Mouse (Mus musculus): ENCODE data around the gene Chrna10. TPM values are rescaled to one million over a fixed set of nuclear protein-coding genes. Genes with fewer than 3 reads are reported as not detected.
A peak's percentile ranks its signal among the peaks of the same experiment; 100 is the strongest.

The Chrna10 gene
- total RNA-seq, 2 experiments from 2014 or later = not detected

- no peak for ATAC-seq (replicated peaks; ENCODE audit: poor library complexity, severe bottlenecking)
These were observed 32.5 kb downstream of the Chrna10 start for GRCm38 (mm10) chr7:102084041-102084696.

GRCm38 (mm10) chr7:102082816-102083215, 33.8 kb downstream of the Chrna10 start, which contains the start of gene Trpc2:
Gene Trpc2, plus strand, starts transcription at chr7:102083116.
- ATAC-seq (replicated peaks; ENCODE audit: poor library complexity, severe bottlenecking) = no peak

- ATAC-seq (replicated peaks; ENCODE audit: poor library complexity, severe bottlenecking) = no peak
These were observed 34.8 kb downstream of the Chrna10 start for GRCm38 (mm10) chr7:102081784-102082183.

- ATAC-seq (replicated peaks; ENCODE audit: poor library complexity, severe bottlenecking) = no peak
These were observed 36.3 kb downstream of the Chrna10 start for GRCm38 (mm10) chr7:102080311-102080710.

- ATAC-seq (replicated peaks; ENCODE audit: poor library complexity, severe bottlenecking) = peak; percentile 33; the same call in 1 of the 2 replicates
These were observed 38.1 kb downstream of the Chrna10 start for GRCm38 (mm10) chr7:102078517-102078916.

GRCm38 (mm10) chr7:102076714-102077296, 39.8 kb downstream of the Chrna10 start:
- ATAC-seq (replicated peaks; ENCODE audit: poor library complexity, severe bottlenecking) = peak; percentile 50; the same call in 1 of the 2 replicates

- no peak for ATAC-seq (replicated peaks; ENCODE audit: poor library complexity, severe bottlenecking)
These were observed 50.3 kb downstream of the Chrna10 start for GRCm38 (mm10) chr7:102066363-102066762.

- ATAC-seq (replicated peaks; ENCODE audit: poor library complexity, severe bottlenecking) = peak; percentile 97
These were observed 51.4 kb downstream of the Chrna10 start, which contains the start of the genes Rnf121, Xndc1 and Xntrpc for GRCm38 (mm10) chr7:102065046-102065891. Gene Rnf121, minus strand, starts transcription at chr7:102065469. Gene Xndc1, plus strand, starts transcription at chr7:102065511. Gene Xntrpc, plus strand, starts transcription at chr7:102065713.

- no peak for ATAC-seq (replicated peaks; ENCODE audit: poor library complexity, severe bottlenecking)
These were observed 52.0 kb downstream of the Chrna10 start for GRCm38 (mm10) chr7:102064655-102065045.

GRCm38 (mm10) chr7:102063891-102064290, 52.7 kb downstream of the Chrna10 start:
- no peak for ATAC-seq (replicated peaks; ENCODE audit: poor library complexity, severe bottlenecking)

- ATAC-seq (replicated peaks; ENCODE audit: poor library complexity, severe bottlenecking) = no peak
These were observed 54.4 kb downstream of the Chrna10 start for GRCm38 (mm10) chr7:102062203-102062602.

- no peak for ATAC-seq (replicated peaks; ENCODE audit: poor library complexity, severe bottlenecking)
These were observed 55.3 kb downstream of the Chrna10 start for GRCm38 (mm10) chr7:102061353-102061752.

Other genes starting within 250 kb of the Chrna10 start
- not detected in 2 replicates for gene Folr1, start 246.0 kb downstream of the Chrna10 start, total RNA-seq (2014; fragmentation: Nextera tagmentation)
- gene Folr1, start 246.0 kb downstream of the Chrna10 start, total RNA-seq (2017) = not detected in 2 replicates
- gene Lamtor1, start 210.9 kb downstream of the Chrna10 start, total RNA-seq (2014; fragmentation: Nextera tagmentation) = 76.6 and 89.7 TPM in 2 replicates
- 70.9 and 91.7 TPM in 2 replicates for gene Lamtor1, start 210.9 kb downstream of the Chrna10 start, total RNA-seq (2017)
- not detected in 2 replicates for gene Tomt, start 210.5 kb downstream of the Chrna10 start, total RNA-seq (2014; fragmentation: Nextera tagmentation)
- 0.09 TPM in 1 of 2 replicates, not detected in the other for gene Tomt, start 210.5 kb downstream of the Chrna10 start, total RNA-seq (2017)
- 4.0 and 6.1 TPM in 2 replicates for gene Lrrc51, start 182.9 kb downstream of the Chrna10 start, total RNA-seq (2014; fragmentation: Nextera tagmentation)
- 3.8 TPM in 1 of 2 replicates, not detected in the other for gene Lrrc51, start 182.9 kb downstream of the Chrna10 start, total RNA-seq (2017)
- 114 and 116 TPM in 2 replicates for gene Numa1, start 182.7 kb downstream of the Chrna10 start, total RNA-seq (2014; fragmentation: Nextera tagmentation)
- gene Numa1, start 182.7 kb downstream of the Chrna10 start, total RNA-seq (2017) = 153 and 204 TPM in 2 replicates
- 5.8 and 12.6 TPM in 2 replicates for gene Il18bp, start 98.1 kb downstream of the Chrna10 start, total RNA-seq (2014; fragmentation: Nextera tagmentation)
- gene Il18bp, start 98.1 kb downstream of the Chrna10 start, total RNA-seq (2017) = 1.1 and 3.7 TPM in 2 replicates
- gene Rnf121, start 51.4 kb downstream of the Chrna10 start, total RNA-seq (2014; fragmentation: Nextera tagmentation) = 11.2 and 13.2 TPM in 2 replicates
- 12.0 and 13.1 TPM in 2 replicates for gene Rnf121, start 51.4 kb downstream of the Chrna10 start, total RNA-seq (2017)
- gene Xndc1, start 51.3 kb downstream of the Chrna10 start, total RNA-seq (2014; fragmentation: Nextera tagmentation) = 56.6 and 64.4 TPM in 2 replicates
- 17.0 and 23.2 TPM in 2 replicates for gene Xndc1, start 51.3 kb downstream of the Chrna10 start, total RNA-seq (2017)
- gene Xntrpc, start 51.1 kb downstream of the Chrna10 start, total RNA-seq (2014; fragmentation: Nextera tagmentation) = 1.8 and 3.4 TPM in 2 replicates
- 1.5 and 2.3 TPM in 2 replicates for gene Xntrpc, start 51.1 kb downstream of the Chrna10 start, total RNA-seq (2017)
- gene Trpc2, start 33.7 kb downstream of the Chrna10 start, total RNA-seq (2014; fragmentation: Nextera tagmentation) = not detected in 2 replicates
- gene Trpc2, start 33.7 kb downstream of the Chrna10 start, total RNA-seq (2017) = not detected in 2 replicates
- not detected in 2 replicates for gene Art1, start 15.1 kb downstream of the Chrna10 start, total RNA-seq (2014; fragmentation: Nextera tagmentation)
- gene Art1, start 15.1 kb downstream of the Chrna10 start, total RNA-seq (2017) = 0.67 TPM in 1 of 2 replicates, not detected in the other
- 1.9 TPM in 1 of 2 replicates, not detected in the other for gene Art5, start 7.3 kb downstream of the Chrna10 start, total RNA-seq (2014; fragmentation: Nextera tagmentation)
- not detected in 2 replicates for gene Art5, start 7.3 kb downstream of the Chrna10 start, total RNA-seq (2017)
- 59.8 and 78.4 TPM in 2 replicates for gene Nup98, start 93.3 kb upstream of the Chrna10 start, total RNA-seq (2014; fragmentation: Nextera tagmentation)
- 42.2 and 45.3 TPM in 2 replicates for gene Nup98, start 93.3 kb upstream of the Chrna10 start, total RNA-seq (2017)
- gene Pgap2, start 93.4 kb upstream of the Chrna10 start, total RNA-seq (2014; fragmentation: Nextera tagmentation) = 62.0 and 85.6 TPM in 2 replicates
- 47.1 and 48.4 TPM in 2 replicates for gene Pgap2, start 93.4 kb upstream of the Chrna10 start, total RNA-seq (2017)
- 277 and 290 TPM in 2 replicates for gene Rhog, start 139.2 kb upstream of the Chrna10 start, total RNA-seq (2014; fragmentation: Nextera tagmentation)
- 52.9 and 57.3 TPM in 2 replicates for gene Rhog, start 139.2 kb upstream of the Chrna10 start, total RNA-seq (2017)
- 30.5 and 48.2 TPM in 2 replicates for gene Stim1, start 151.0 kb upstream of the Chrna10 start, total RNA-seq (2014; fragmentation: Nextera tagmentation)
- 22.9 and 28.3 TPM in 2 replicates for gene Stim1, start 151.0 kb upstream of the Chrna10 start, total RNA-seq (2017)